In the genomic region with DNA sequence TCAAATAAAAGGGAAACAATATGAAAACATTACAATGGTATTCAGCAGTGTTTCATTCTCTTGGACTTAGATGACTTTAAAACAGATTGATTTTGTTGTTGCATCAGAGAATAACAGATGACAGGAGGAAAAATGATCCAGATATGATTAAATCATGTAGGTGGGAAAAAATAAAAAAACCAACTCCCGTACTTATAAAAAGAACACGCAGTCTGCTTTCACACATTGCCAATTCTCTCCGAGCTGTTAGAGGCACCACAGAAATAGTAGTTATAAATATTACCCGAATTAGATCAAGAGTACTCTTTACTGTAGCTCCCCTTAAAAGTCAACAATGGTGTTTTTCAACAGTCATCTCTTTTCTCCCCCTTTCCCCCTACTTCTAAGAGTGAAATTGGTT, we compare ENCODE assay signal across 21 mouse cellular contexts.
A peak's percentile ranks its signal among the peaks of the same experiment; 100 is the strongest.
DNase-seq lines count a peak whose midpoint lies in the region; ATAC-seq and TF ChIP-seq lines count a peak whose summit lies in the region.
"Had no signal": no experiment of that assay in that cellular context is flagged by ENCODE, and none has a peak within 500 bp of the region (broad histone marks: within the 10 kb centered on the region; RNA-seq: fewer than 3 reads in every experiment).

No protein-coding gene starts in this region.

- peak; percentile 37 to 79 for DNase-seq in layer of hippocampus, adult 18-20 months (ENCODE audit: low spot score in 2 of 2)
- DNase-seq in layer of hippocampus, postnatal 36 days = no peak
- DNase-seq in brain, embryonic 14.5 days (ENCODE audit: low read depth) = peak; percentile 18
- DNase-seq in layer of hippocampus, adult 9-11 months = peak; percentile 74
- no peak for DNase-seq in retina, embryonic 14.5 days (ENCODE audit: low spot score)
- DNase-seq: adrenal gland, adult 2 months; adrenal gland, postnatal 25 days; cerebellum, adult 11-12 months; cerebellum, adult 9-10 months; cerebellum, postnatal 25 days; gastrocnemius, postnatal 25 days had no signal

- ATAC-seq in forebrain, embryonic 16.5 days = peak; percentile 36; the same call in 1 of the 2 replicates
- no peak for ATAC-seq in forebrain, embryonic 12.5 days (ENCODE audit: low FRiP score)
- ATAC-seq: activated CD4-positive, CD25-positive, alpha-beta regulatory T cell, adult 4 months; intestine, embryonic 15.5 days; Patski had no signal

- no peaks in the 10 kb centered on the region for H3K9me3 ChIP-seq in forebrain, embryonic 16.5 days (ENCODE audit: control insufficient read depth, low read length)
- H3K9me3 ChIP-seq in forebrain, embryonic 12.5 days = no peaks in the 10 kb centered on the region
- H3K9me3 ChIP-seq: embryonic facial prominence, embryonic 12.5 days; heart, embryonic 12.5 days; hindbrain, embryonic 10.5 days; intestine, embryonic 15.5 days had no signal

- no peaks in the 10 kb centered on the region for H3K36me3 ChIP-seq in forebrain, embryonic 16.5 days (ENCODE audit: control insufficient read depth, insufficient read depth)
- no peaks in the 10 kb centered on the region for H3K36me3 ChIP-seq in forebrain, embryonic 12.5 days (replicated peaks)
- H3K36me3 ChIP-seq: embryonic facial prominence, embryonic 12.5 days; heart, embryonic 12.5 days; hindbrain, embryonic 10.5 days; intestine, embryonic 15.5 days had no signal

- TF ChIP-seq POLR2A in brain, embryonic 14.5 days (IDR thresholded peaks at IDR 0.05; ENCODE audit: borderline replicate concordance, extremely low read depth, insufficient read depth, insufficient read length, poor library complexity, severe bottlenecking) = no peak

- 47% methylated on average over 4 of the region's 4 CpGs for WGBS in forebrain, embryonic 16.5 days
- 70% methylated on average over 4 of the region's 4 CpGs for WGBS in forebrain, embryonic 12.5 days

- H3K4me3 ChIP-seq in forebrain, embryonic 16.5 days (replicated peaks; ENCODE audit: low read length) = no peak overlapping the region
- no peak overlapping the region for H3K4me3 ChIP-seq in forebrain, embryonic 12.5 days (replicated peaks)
- H3K4me3 ChIP-seq: embryonic facial prominence, embryonic 12.5 days; heart, embryonic 12.5 days; hindbrain, embryonic 10.5 days; intestine, embryonic 15.5 days had no signal

- H3K4me1 ChIP-seq in forebrain, embryonic 16.5 days (replicated peaks; ENCODE audit: control insufficient read depth, insufficient read depth, low read length) = peaks cover 4% of the 10 kb centered on the region; the same call in 1 of the 2 replicates
- H3K4me1 ChIP-seq in forebrain, embryonic 12.5 days = no peaks in the 10 kb centered on the region
- H3K4me1 ChIP-seq: embryonic facial prominence, embryonic 12.5 days; heart, embryonic 12.5 days; hindbrain, embryonic 10.5 days; intestine, embryonic 15.5 days had no signal

- H3K27me3 ChIP-seq in forebrain, embryonic 16.5 days (replicated peaks; ENCODE audit: control insufficient read depth, insufficient read depth, low read length) = no peaks in the 10 kb centered on the region
- H3K27me3 ChIP-seq in forebrain, embryonic 12.5 days = peaks cover 21% of the 10 kb centered on the region
- H3K27me3 ChIP-seq: CH12.LX; embryonic facial prominence, embryonic 12.5 days; heart, embryonic 12.5 days; intestine, embryonic 15.5 days; Patski had no signal

- H3K4me2 ChIP-seq in forebrain, embryonic 16.5 days (ENCODE audit: low read length) = no peak overlapping the region
- no peak overlapping the region for H3K4me2 ChIP-seq in forebrain, embryonic 12.5 days
- H3K4me2 ChIP-seq: embryonic facial prominence, embryonic 12.5 days; heart, embryonic 12.5 days; hindbrain, embryonic 14.5 days; intestine, embryonic 15.5 days had no signal

- H3K27ac ChIP-seq in forebrain, embryonic 16.5 days (ENCODE audit: low read length) = no peak overlapping the region
- no peak overlapping the region for H3K27ac ChIP-seq in forebrain, embryonic 12.5 days
- H3K27ac ChIP-seq: embryonic facial prominence, embryonic 12.5 days; hindbrain, embryonic 10.5 days; hindbrain, embryonic 14.5 days; intestine, embryonic 15.5 days had no signal

- TF ChIP-seq CTCF in brain, embryonic 14.5 days (IDR thresholded peaks at IDR 0.05; ENCODE audit: borderline replicate concordance, extremely low read depth, insufficient read depth, insufficient read length) = no peak

- no peak overlapping the region for H3K9ac ChIP-seq in forebrain, embryonic 16.5 days (replicated peaks; ENCODE audit: low read depth, low read length)
- H3K9ac ChIP-seq in forebrain, embryonic 12.5 days = no peak overlapping the region
- H3K9ac ChIP-seq: embryonic facial prominence, embryonic 12.5 days; heart, embryonic 12.5 days; hindbrain, embryonic 14.5 days; intestine, embryonic 15.5 days had no signal

Comparison
In these comparisons a context has a peak if more than half of its experiments do, and no peak if none do; other contexts are left out.
1. DNase-seq: peak in layer of hippocampus, adult 18-20 months (2 of 2), brain, embryonic 14.5 days (single experiment) and layer of hippocampus, adult 9-11 months (single experiment); none in layer of hippocampus, postnatal 36 days (0 of 2) and retina, embryonic 14.5 days (single experiment).